Mouse (Mus musculus) urinary bladder, adult 2 months (tissue): Measurements from ENCODE around the gene Rbms1. TPM values are rescaled to one million over a fixed set of nuclear protein-coding genes. Genes with fewer than 3 reads are reported as not detected.

Experiments
- DNase-seq: peaks from one replicate; pipeline ENCODE4 v3.0.0; 2022; ENCODE audit warnings: low spot score
- polyA plus RNA-seq: library from polyadenylated mRNA; depleted of rRNA; stranded (reverse); fragments of >200 nt; gene quantifications from 2 replicates; pipeline ENCODE4 v1.2.3, GENCODE M21; 2012

Gene Rbms1
- polyA plus RNA-seq, 1 experiment, result 50.3 TPM

DNA sequence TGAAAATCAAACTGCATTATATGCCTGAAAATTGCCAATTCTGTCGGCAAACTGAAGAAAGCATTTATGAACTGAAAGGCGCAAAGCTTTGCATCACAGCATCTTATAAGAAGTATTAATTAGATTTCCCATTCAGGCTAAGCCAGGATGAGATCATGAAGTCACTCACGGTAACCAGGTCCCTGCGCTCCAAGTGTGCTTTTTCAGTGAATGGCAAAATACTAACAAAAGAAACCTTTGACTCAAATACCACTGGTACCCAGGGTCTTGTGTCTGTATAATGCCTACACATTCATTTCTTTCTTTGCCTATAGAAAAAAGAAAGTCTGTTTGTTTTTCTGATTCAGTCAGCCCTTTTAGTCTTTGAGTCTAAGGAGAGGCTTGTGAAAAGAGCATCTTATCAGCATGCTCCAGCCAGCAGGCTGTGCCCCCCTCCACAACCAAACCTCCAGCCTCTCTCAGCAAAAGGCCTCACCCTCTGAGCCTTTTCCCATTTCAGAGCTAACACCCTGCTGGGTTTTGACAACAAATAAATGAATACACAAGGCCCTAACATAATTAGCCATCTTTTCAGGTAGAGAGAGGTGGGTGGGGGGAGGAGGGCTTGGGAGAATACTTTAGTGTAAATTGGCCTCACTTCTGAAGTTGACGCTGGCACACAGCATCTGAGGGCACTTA lies 83.7 kb downstream of the Rbms1 start:
- DNase-seq, result no peak

DNA sequence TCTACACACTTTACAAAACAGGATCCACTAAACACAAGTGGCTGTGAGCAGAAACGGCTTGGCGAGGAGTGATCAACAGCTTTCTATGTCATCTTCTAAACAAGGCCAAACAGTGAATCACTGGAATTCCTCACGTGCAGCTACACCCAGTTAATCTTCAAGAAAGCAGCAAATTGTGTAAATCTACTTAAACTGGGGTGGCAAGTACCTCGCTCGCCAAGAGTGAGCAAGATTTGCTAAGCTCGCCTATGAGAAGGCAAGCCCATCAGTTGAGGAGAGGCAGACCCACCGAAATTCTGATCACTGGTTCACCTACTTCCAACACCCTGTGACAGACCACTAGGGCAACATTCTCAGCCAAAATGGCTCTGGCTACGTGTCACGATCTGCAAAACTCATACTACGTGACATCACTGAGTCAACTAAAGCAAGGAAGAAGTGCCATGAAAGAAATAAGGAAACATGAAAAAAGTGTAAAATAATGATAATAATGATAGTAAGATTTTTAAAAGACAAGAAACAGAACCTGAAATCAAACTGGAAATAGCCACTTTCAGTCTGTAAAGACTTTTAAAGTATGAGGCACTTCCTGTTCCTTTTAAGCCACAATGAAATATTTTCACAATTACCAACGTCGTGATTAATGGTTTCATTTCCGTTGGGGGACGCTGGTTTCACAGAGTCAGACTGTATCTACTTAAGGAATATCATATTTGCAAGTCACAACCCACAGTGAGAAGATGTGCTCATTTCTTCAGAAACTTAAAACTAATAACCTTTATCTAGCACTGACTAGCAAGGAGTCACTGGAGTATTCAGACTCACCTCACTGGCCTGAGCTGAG lies 85.2 kb downstream of the Rbms1 start:
- no peak for DNase-seq

DNA sequence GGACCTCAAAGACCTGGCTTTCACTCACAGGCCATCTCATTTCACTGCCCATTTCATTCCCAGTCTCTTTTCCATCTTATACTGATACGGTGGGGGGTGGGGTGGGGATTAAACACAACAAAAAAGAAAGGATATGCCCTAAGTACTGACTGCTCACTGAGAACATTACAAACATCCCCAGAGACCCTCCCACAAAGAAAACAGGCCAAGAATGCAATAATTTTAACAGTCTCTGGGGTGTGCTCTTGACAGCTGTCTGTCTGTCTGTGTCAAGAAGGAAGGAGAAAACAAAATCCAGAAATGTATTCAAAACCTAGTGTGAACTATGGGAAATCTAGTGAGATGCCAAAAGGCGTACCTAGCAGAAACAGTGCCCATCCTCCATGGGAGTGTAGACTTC lies 86.1 kb downstream of the Rbms1 start:
- no peak for DNase-seq

DNA sequence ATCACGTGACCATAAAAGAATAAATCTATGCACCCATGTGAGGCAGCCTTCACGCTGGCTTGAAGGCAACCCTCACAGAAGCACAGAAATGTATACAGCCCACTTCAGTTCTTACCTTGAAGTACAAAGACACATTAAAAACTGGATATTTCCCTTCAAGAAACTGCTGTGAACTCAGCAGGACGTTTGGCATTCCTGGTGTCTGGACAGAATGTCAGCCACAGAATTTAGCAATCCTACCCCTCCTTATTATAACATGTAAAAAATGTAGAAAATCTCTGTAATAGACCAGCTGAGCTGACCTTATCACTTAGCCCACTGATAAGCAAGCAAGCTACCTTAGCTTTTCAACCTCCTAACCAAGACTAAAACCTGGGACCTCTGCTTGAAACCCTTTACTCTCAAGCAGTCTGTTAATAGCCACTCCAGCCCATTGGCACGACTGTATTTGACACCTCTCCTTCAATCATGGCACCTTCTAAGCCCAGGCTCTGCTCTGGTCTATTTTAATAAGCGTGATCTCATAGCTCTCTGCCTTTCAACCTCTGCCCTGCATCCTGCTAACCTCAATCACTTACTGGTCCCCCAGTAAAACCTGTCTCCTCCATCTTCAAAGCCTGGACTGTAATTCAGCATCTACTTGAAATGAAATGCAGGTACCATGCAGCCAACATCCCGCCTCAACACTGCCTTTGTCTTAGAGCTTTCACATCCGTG lies 90.7 kb downstream of the Rbms1 start:
- DNase-seq, result no peak

DNA sequence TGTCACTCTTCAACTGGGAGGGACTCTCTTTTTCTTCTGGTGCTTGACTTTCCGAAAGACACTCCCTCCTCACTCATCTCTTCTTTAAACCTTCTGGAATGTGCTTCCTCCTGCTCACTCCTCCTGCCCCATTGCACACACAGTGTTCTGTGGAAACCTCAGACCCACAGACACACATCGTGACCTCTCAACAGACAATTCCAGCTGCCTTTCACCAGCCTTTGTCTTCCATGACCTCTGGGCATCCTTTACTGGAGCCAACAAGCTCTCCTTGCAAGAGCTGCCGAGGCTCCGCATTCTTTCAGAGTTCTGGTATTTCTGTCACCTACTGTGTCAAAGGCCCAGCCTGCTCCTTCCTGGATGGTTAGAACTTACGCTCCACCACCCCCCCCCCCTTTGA lies 92.0 kb downstream of the Rbms1 start:
- DNase-seq, result no peak

DNA sequence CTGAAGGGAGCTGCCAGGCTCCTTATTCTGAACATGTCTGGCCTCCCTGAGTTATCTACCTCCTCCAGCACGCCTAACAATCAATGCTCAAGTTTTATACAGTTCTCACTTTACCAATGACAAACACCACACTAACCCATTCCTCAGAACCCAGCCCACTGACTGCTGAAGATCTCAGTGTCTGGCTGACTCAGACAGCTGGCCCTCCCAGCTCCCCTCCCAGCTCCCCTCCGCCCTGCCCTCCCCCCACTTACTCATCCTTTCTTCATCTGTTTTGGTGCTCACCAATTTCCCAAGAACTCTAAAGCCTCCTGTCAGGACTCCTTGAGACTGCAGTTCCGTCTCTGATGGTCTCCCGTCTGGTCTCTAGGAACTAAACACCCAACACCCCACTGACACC lies 92.5 kb downstream of the Rbms1 start:
- no peak for DNase-seq

DNA sequence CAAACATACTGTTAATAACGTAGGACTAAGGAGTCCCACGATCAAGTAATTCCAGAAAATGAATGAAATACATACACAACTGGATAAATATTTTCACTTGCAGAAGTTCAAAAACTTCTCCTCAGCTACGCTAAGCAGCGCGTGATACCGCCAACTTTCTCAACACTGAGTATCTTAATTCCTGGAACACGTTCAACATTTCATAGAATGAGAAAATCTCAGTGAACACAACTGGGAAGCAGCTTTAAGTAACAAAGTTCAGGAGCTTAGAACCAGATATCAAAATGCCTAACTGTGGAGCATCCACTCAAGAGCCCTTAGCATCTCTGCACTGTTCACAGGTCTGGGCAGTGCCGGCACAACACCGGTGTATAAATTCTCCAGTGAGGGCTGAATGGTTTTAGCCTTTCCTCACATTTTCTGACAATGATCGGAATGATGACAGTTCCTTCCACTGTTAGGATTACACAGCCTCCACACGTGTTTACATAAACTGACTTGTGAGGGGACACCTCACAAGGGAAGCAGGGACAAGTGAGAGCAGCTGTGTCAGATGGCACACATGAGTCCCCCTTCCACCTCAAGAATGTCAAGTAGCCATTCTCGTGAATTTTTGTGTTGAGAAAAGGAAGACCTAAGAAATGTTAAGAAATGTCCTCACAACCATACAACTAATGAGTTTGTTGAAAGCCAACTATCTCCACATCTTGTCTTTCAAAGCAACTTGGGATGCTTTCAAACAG lies 93.8 kb downstream of the Rbms1 start:
- DNase-seq, result no peak

DNA sequence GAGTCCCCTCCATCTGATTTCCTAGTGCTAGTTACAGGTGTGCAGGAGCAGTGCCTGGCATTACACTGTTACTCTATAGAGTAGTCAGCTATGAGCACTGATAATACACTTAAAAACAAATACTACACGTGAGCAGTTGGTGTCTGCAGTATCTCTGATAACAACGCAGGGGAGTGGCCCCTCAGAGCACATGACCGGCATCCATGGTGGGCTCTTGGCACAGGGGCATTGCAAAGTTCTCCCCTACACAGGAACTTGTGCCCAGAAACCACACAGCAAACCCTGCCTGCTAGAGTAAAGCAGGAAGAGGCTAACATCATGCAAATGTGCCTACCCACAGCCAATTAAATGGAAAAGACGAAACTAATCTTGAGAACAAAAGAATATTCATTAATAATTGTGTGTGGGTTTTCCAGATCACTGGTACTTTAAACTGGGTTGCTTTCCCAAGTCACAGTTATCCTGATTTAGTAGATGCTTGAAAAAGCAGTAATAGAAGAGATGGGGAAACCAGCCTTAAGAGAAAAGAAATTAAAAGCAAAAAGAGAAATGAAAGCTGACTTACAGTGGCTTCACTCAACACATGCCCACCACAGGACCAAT lies 94.8 kb downstream of the Rbms1 start:
- DNase-seq, result no peak

DNA sequence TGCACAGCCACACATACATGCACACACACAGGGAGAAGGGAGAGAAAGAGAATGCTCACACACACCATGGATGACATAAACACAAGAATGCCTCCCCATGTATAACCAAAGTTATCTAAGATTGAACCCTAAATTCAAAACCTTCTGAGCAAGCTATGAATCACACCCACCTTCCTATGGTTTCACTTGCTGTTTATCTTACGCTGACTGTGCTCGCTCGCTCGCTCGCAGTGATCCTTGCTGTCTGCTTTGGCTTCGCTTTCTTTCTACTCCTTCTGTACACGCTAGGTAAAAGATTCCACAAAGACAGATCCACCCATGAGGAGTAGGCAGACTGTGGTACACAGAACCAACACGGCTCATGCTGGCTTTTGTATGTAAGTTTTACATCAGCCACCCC lies 95.7 kb downstream of the Rbms1 start:
- no peak for DNase-seq

DNA sequence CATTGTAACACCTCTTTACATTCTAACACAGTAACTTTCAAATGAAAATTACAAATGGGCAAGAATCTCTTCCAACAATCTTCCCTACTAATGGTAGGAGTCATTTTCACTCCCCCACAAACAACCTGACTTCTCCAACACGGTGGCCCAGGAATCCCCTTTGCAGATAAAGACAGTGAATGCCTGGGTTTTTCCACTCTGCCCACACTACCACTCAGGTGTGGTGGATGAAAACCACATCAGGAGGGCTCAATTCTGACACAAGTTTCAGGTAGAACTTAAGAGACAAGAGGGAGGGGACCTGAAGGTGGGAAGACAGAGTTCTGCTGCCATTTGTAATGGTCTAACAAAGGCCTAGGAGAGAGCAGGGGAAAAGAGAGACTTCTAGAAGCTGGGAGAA lies 97.1 kb downstream of the Rbms1 start:
- no peak for DNase-seq

DNA sequence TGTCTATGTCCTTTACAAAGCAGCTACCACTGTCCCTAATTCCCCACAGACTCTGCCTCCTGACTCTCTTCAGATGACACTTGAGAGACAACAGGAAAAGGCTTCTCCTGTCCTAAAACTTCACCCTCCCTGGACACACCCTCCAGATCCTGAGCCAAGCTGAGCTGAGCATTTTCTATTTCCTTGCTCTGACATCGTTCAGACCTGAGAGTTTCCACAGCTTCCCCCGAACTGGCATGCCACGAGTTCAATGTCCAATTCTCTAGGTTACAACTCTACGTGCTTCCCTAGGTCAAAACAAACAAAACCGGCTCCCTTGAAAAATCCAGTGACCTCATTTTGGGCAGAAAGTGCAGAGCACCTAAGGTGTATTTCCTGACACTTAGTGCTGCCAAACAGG lies 98.0 kb downstream of the Rbms1 start:
- no peak for DNase-seq

DNA sequence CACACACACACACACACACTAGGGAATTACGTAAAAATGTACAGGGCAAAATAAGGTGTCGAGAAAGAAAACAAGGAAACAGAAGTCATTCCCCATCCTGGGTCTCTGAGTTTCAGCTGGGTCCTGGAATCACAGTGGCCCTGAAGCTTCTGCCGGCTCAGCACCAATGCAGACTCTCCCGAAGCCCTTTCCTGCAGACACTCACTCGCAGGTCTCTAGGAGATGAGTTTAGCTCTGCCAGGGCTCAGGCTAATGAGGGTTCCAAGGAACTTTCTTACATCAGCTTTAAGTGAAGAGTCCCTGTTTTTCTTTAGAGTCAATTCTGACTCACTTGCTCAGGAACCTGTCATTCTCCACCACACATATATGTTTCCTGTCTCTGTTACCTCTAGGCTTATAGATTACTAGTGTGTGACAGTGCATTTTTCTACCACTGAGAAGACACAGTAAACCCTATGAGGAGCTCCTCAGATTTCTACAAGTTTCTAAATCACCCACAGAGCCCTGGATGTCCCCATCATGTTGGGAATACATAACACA lies 98.7 kb downstream of the Rbms1 start:
- no peak for DNase-seq

DNA sequence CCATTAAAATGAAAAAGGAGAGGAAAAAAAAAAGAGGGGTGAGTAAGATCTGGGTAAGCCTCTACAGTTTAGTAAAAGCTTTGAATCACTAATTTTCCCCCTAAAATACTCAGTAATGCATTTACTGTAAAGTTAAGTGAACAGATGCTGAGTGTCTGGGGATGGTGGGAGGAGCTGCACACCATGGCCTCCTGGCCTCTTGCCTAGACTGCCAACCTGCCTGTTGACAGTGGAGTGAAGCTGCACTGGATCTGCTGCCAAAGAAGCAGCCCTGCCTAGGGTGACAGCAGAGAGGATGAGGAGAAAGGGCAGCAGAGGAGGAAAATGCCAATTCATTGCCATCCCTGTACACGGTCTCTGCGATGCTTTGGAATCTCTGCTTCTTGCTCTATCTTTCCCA lies 99.2 kb downstream of the Rbms1 start:
- no peak for DNase-seq

DNA sequence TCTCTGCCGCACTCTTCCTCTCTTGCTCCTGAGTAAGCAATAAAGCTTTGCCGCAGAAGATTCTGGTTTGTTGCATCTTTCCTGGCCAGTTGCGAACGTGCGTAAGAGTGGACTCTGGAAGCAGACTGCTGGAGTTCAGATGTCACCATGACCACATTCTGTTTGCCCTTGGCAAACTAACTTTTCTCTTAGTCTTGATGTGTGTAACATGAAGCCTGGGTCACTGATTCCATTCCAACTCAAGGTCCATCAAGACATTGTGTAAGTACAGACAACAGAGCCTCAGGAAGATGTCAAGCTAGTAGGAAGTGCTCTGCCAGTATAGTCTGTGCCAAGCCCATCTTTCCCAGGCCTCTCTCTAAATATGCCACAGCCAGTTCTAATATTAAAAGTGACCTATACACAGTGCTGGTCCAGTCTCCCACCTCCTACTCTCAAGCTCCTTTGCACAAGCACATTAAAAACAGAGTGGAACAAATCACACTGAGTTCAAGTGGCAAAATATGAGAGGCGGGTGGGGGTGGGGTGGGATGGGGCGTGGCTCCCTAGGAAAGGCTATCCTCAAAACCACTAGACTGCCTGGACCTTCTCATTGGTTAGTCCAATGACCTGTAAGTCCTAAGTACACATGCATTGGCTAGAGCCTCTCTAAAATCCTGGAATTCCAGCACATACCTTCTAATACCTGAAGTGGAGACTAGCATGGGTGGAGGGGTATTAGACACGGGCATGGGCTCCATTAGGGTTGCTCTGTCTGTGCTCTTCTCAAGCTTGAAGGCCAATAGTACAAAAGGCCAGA lies 99.9 kb downstream of the Rbms1 start:
- no peak for DNase-seq

DNA sequence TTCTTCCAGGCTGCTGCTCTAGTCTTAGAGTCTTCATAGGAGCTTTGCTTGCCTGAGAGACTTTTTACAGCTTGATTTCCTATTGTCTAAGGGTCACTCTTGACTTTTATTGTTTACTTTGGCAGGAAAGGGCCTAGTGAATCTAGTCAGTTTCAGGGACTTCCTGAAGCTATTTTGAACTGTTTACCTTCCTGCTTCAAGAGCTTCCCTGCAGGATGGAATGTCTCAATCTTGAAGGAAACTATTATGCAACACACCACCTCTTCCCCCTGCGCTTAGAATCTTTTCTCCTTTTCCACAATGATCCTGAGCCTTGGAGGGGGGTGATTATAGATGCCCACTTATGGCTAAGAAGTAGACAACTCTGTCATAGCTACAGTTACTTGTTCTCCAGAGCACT lies 104.9 kb downstream of the Rbms1 start:
- DNase-seq, result no peak

DNA sequence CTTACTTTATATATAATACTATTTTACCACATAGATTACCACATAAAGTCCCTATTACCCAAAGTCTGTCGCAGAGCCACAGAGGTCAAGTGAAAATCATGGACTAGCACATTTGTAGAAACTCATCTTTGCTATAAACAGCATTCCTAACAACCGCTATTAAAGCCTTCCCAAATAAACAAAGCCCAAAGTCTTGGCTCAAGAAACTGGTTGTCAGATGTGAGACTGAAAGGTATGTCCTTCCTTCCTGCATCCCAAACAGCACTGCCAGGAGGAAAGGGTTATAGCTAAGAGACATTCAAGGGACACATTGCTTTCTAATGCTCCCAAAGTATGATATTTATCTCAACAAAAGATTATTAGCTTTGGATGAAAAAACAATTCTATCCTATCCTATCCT lies 106.9 kb downstream of the Rbms1 start:
- DNase-seq, result no peak

DNA sequence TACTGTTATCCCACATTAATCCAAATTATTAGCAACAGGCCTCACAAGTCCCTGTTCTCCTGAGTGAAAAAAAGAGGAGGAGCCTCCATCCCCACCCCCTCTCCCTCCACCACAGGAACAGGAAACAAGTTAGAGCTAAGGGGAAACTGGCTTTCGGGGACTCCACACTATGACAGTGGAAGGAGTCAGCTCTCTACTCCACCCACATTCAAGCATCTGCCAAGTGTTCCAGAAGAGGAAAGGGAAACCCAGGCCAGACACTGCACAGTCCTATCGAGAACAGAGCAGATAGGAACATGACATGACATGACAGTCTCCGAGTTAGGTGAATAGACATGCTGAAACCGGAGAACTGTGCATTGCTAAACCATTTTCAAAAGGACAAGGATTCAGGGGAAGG lies 108.0 kb downstream of the Rbms1 start:
- no peak for DNase-seq

DNA sequence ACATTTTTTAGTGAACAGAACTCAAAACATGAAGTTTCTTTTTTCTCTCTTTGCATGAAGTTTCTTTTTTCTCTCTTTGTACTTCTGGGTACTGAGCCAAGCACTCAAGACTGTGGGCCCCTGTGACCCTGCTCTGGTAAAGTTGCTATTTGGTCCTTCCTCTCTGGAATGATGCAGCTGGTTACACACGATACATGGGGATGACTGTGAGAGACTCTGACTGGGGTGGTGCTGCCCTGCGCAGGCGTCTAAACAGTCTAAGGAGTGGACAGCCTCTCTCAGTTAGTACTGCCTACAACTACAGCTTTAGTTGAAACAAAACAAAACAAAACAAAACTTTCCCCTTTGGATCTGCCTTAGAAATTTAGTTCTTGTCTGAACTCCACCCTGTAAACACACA lies 111.1 kb downstream of the Rbms1 start:
- no peak for DNase-seq

DNA sequence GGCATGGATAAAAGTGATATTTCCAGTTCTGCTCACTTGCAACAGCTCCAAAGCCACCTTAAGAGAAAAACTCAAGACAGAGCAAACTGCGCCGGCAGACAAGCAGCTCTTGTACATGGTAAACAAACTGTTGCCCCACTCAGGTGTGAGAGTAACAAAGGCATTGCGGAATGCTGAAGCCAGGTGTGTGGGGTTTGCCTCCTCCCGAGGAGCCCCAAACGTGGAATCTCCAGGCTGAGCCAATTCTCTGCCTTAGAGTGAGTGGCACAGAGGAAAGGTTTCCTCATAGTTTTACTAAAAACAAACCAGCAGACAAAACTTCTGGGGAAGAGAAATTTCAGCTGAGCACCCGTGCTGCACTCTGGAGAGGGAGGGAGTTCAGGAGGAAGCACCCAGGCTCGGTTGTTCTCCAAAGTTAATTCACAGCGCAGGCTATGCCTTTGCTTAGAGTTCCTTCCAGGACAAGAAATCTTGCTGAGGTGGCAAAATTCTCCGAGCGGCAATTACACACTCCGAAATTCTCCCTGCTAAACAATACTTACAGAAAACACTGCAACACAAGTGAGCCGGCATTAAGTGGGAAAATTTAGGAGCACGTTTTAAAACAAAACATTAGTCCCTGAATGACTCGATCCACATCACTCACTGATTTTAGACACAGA lies 111.8 kb downstream of the Rbms1 start:
- no peak for DNase-seq

DNA sequence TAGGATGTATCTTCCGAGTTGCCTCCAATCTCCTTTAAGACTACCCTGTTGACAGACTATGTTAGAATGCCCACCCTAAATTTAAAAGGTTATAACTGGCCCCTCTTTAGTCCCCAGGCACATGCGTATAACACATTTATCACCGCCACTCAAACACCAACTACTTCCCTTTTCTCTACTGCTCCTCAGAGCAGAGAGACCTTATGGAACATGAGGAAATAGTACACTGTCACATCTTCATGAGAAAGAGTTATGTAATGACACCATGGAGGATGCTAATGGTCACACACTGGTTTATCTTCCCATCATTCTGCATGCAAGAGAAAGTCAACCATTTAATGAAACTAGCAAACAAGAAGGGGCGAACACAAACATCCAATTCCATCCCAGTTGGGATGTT lies 114.5 kb downstream of the Rbms1 start:
- DNase-seq, result no peak
